Mouse (Mus musculus) heart, adult 2 months (tissue): ENCODE data around the gene Glp2r. TPM values are rescaled to one million over a fixed set of nuclear protein-coding genes. Genes with fewer than 3 reads are reported as not detected.

ENCODE experiments used
- DNase-seq, 2 experiments: peaks; one replicate each; pipeline ENCODE4 v3.0.0; 2021
- H3K27ac ChIP-seq: fragments of 200-600 bp; 2 replicates; pipeline ENCODE4 v1.8.1; 2022
- H3K27me3 ChIP-seq: fragments of 200-500 bp; 2 replicates; pipeline ENCODE4 v1.6.1; 2012; ENCODE audit warnings: mild to moderate bottlenecking, low read length, inconsistent platforms, mixed read lengths; ENCODE audit not compliant: control insufficient read depth, insufficient read depth
- H3K36me3 ChIP-seq: fragments of 200-500 bp; 2 replicates; pipeline ENCODE4 v1.6.1; 2012; ENCODE audit warnings: low read length, inconsistent platforms; ENCODE audit not compliant: control insufficient read depth, insufficient read depth
- H3K4me1 ChIP-seq: fragments of 200-500 bp; 2 replicates; pipeline ENCODE4 v1.6.1; 2011; ENCODE audit warnings: low read length; ENCODE audit not compliant: control insufficient read depth, insufficient read depth
- H3K4me3 ChIP-seq: fragments of 200-600 bp; 2 replicates; pipeline ENCODE4 v1.8.1; 2022
- H3K79me2 ChIP-seq: fragments of 200-500 bp; replicated peaks from 2 replicates; pipeline ENCODE4 v1.6.1; 2012; ENCODE audit warnings: mild to moderate bottlenecking, inconsistent platforms, low read length, moderate library complexity, mixed read lengths; ENCODE audit not compliant: control insufficient read depth, insufficient read depth
- H3K9ac ChIP-seq: fragments of 200-500 bp; 2 replicates; pipeline ENCODE4 v1.6.1; 2012; ENCODE audit warnings: low read depth, mild to moderate bottlenecking, control low read depth, inconsistent platforms, low read length, mixed read lengths
- CTCF ChIP-seq: fragments of 200-600 bp; IDR thresholded peaks from 2 replicates; pipeline ENCODE4 v1.8.1; 2022; ENCODE audit warnings: antibody characterized with exemption, mild to moderate bottlenecking, moderate library complexity
- EP300 ChIP-seq: fragments of 200-500 bp; IDR thresholded peaks from 2 replicates; pipeline ENCODE4 v1.6.1; 2011; ENCODE audit warnings: low read depth, low read length, control low read depth; ENCODE audit not compliant: insufficient read depth
- POLR2A ChIP-seq: fragments of 200-500 bp; IDR thresholded peaks from 2 replicates; pipeline ENCODE4 v1.6.1; 2011; ENCODE audit warnings: mild to moderate bottlenecking, low read depth, low read length, control low read depth; ENCODE audit not compliant: insufficient read depth
- WGBS: fragments of 180-500 bp; shearing (Covaris S2); methylation state at CpG from one replicate; pipeline ENCODE4 v1.1.7; 2018; 5-methylcytosine and 5-hydroxymethylcytosine counted together
- intact Hi-C: fragments of 180-260 bp; cut with DNase I; formaldehyde crosslinking; loops from one replicate; pipeline ENCODE4 v1.15.1; 2025
- polyA plus RNA-seq: library from polyadenylated mRNA; depleted of rRNA; stranded (reverse); fragments of >200 nt; gene quantifications from 2 replicates; pipeline ENCODE4 v1.2.3, GENCODE M21; 2012
- total RNA-seq, 2 experiments: library from RNA; stranded (reverse); gene quantifications; 2 replicates each; pipeline ENCODE4 v1.2.3; 2021

Gene Glp2r
- total and polyA plus RNA-seq, 3 experiments, result not detected

DNA sequence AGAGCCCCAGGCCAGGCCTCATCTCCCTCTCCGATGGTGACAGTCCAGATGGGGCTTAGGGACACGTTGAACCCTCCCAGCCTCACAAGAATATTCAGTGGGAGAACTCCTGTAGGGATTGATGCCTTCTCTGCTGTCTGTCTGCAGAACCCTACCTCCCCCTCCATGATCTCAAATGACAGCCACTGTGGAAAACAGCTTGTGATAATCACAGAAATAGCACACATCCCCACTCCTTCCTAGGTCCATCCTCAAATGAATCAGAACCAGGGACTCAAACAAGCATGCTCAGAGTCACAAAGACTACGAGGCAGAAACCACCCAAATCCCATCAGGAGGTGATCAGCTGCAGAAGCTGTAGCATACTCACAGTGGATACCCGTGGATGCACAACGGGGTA is 104.8 kb downstream of the Glp2r start:
- Histone ChIP-seq H3K36me3 (no peaks in the 10 kb centered on the region), H3K27ac (no peak overlapping the region), H3K27me3 (no peaks in the 10 kb centered on the region), H3K79me2 (no peaks in the 10 kb centered on the region), H3K4me1 (peaks cover 9% of the 10 kb centered on the region), H3K4me3 (no peak overlapping the region), H3K9ac (no peak overlapping the region)
- no peak for TF ChIP-seq CTCF
- TF ChIP-seq POLR2A, result no peak
- no peak for DNase-seq
- intact Hi-C loops, result no loop called here
- WGBS, result 90% methylated on average over 5 of the region's 5 CpGs

DNA sequence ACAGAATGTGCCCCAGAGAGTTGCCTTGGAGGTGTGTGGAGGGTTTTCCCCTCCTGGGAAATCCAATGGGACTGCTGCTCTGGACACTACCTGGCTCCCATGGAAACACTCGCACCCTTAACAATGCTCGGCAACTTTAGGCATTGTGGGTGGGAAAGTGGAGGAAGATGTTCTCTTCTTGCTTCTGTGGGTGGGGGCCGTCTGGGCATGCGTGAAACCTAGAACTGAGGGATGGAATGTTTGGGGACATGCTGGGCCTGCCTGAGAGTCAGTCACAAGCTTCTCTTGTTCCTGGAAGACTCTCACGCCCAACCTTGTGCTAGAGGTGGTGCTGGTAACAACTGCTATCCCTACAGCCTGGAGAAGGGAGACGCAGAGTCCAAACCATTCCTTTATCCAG is 106.0 kb downstream of the Glp2r start:
- no peaks in the 10 kb centered on the region for H3K79me2 ChIP-seq
- H3K36me3 ChIP-seq, result no peaks in the 10 kb centered on the region
- H3K27ac ChIP-seq, result no peak overlapping the region
- no peak for DNase-seq
- WGBS, result 87% methylated on average over 6 of the region's 6 CpGs
- no peak overlapping the region for H3K9ac ChIP-seq
- H3K4me3 ChIP-seq, result no peak overlapping the region
- intact Hi-C loops, result no loop called here
- H3K4me1 ChIP-seq, result peaks cover 9% of the 10 kb centered on the region
- TF ChIP-seq EP300, result no peak
- TF ChIP-seq CTCF, result no peak
- no peak for TF ChIP-seq POLR2A
- H3K27me3 ChIP-seq, result no peaks in the 10 kb centered on the region

DNA sequence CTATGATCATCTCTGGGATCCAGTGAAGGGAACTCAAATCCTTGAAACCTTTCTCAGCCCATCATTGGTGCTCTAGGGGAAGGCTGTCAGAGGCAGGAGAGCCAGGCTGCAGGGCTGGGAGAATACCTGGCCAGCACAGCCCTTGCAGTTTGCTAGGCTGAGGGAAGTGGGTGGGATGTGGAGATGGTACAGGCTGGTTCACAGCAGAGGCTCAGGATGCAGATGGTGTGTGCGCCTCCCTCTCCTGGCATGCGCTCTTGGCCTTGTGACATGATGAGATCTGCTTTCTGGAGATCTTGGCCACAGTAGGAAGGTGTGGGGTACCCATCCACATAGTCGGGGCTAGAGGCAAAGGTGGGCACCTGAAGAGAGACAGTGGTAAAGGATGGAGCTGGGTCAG is 106.7 kb downstream of the Glp2r start:
- Histone ChIP-seq H3K27me3 (no peaks in the 10 kb centered on the region), H3K27ac (no peak overlapping the region), H3K4me3 (no peak overlapping the region), H3K79me2 (no peaks in the 10 kb centered on the region), H3K4me1 (peaks cover 9% of the 10 kb centered on the region), H3K36me3 (no peaks in the 10 kb centered on the region), H3K9ac (no peak overlapping the region)
- 91% methylated on average over 3 of the region's 3 CpGs for WGBS
- intact Hi-C loops, result no loop called here
- no peak for DNase-seq
- no peak for TF ChIP-seq EP300

DNA sequence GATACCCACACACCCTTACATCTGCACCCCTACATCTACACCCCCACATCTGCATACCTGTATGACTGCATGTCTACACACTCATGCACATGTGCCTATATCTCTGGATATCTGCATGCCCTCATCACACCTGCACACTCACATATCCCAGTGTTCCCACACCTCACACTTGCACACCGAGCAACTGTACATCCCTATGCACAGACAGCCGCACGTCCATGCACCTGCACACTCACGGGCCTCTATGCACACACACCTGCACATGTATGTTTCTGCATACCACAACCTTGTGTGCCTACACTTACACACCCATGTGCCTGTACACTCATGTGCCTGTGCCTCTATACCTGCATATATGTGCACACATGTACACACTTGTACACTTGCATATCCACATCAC is 107.5 kb downstream of the Glp2r start:
- Histone ChIP-seq H3K79me2 (no peaks in the 10 kb centered on the region), H3K27me3 (no peaks in the 10 kb centered on the region), H3K4me1 (peaks cover 9% of the 10 kb centered on the region), H3K4me3 (no peak overlapping the region), H3K27ac (no peak overlapping the region), H3K9ac (no peak overlapping the region), H3K36me3 (no peaks in the 10 kb centered on the region)
- no peak for TF ChIP-seq EP300
- no peak for TF ChIP-seq POLR2A
- no peak for TF ChIP-seq CTCF
- DNase-seq, result no peak
- intact Hi-C loops, result no loop called here
- WGBS, result 97% methylated on average over 4 of the region's 4 CpGs

DNA sequence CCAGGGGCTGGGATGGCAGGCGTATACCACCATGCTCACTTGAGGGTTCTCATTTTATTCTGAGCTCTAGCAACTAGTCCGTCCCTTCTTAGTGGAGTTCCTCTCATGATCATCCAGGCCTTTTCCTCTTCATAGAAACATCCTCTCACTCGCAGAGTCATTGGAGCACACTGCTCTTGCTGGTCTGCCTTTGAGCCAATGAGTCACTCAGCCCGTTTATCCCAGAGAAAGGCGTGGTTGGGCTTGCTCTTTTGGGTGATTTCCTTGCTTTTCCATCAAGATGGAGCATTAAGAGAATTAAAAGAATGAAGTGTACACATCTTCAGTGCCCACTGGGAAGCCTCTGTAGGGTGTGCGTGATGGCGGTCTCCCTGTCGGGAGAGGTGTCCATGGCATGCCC is 109.5 kb downstream of the Glp2r start:
- H3K79me2 ChIP-seq, result no peaks in the 10 kb centered on the region
- TF ChIP-seq POLR2A (no peak), EP300 (no peak), CTCF (no peak)
- no peak overlapping the region for H3K27ac ChIP-seq
- DNase-seq, result no peak
- H3K27me3 ChIP-seq, result no peaks in the 10 kb centered on the region
- no peaks in the 10 kb centered on the region for H3K36me3 ChIP-seq
- intact Hi-C loops, result no loop called here
- H3K4me3 ChIP-seq, result no peak overlapping the region
- H3K9ac ChIP-seq, result no peak overlapping the region
- no peaks in the 10 kb centered on the region for H3K4me1 ChIP-seq
- 81% methylated on average over 8 of the region's 8 CpGs for WGBS

DNA sequence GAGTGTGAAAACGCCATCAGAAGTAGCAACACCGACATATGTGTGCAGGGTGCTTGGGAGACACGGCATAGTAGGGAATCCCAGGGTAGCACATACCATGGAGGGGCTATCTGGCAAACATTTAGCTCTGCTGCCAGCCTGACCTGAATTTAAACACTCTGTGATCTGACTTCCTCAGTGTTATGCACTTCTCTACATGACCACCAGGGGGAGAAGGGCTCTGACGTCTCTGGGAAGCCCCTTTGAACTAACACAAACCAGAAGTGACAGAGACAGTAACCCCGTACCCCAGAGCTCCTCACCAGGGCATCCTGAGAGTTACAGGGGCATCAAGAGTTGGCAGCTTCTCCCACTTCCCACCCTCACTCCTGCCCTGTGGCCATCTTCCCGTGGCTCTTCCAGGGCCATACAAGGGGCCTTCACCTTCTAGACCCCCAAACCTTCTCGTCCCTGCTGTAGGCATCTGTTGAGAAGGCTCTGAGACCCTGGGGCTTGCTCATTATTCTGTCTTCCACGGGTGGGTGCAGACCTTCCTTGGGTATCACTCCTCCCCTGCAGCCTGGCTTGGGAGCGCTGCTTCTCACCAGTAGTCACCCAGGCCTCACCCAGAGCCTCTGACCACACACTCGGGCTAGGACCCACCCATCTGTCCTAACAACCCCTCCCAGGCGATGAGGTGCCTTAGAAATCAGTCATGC is 113.1 kb downstream of the Glp2r start:
- intact Hi-C loops, result loop anchor here (1.0 kb wide), 1 partner anchor 18 kb away; no protein-coding TSS in a partner anchor
- no peaks in the 10 kb centered on the region for H3K27me3 ChIP-seq
- no peaks in the 10 kb centered on the region for H3K36me3 ChIP-seq
- TF ChIP-seq CTCF (peak; percentile 96), EP300 (no peak)
- no peaks in the 10 kb centered on the region for H3K4me1 ChIP-seq
- no peak overlapping the region for H3K4me3 ChIP-seq
- H3K79me2 ChIP-seq, result no peaks in the 10 kb centered on the region
- no peak for DNase-seq
- H3K9ac ChIP-seq, result no peak overlapping the region
- H3K27ac ChIP-seq, result no peak overlapping the region
- 47% methylated on average over 11 of the region's 11 CpGs for WGBS

DNA sequence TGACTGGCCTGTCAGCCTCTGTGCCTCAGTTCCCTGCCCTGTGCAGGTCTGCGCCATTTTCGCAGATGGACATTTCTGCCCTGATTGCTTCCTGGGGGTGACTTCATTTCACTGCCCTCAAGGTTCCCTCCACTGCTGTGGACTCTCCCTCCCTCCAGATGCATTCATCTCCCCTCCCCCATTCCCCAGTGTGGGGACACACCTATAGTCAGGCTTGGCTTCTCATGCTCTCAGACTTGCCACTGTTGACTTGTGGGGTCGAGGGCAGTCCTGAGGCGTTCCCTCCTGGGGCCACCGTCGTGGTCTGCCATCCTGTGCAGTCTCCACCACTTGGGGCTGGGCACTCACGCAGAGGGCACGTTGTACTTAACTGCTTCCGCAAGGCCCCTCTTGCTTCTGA is 114.1 kb downstream of the Glp2r start:
- no peaks in the 10 kb centered on the region for H3K79me2 ChIP-seq
- TF ChIP-seq CTCF, result no peak
- no peak for TF ChIP-seq POLR2A
- no peak for TF ChIP-seq EP300
- intact Hi-C loops, result loop anchor here (1.0 kb wide), 1 partner anchor 19 kb away; no protein-coding TSS in a partner anchor
- no peak overlapping the region for H3K9ac ChIP-seq
- H3K27me3 ChIP-seq, result no peaks in the 10 kb centered on the region
- no peaks in the 10 kb centered on the region for H3K4me1 ChIP-seq
- 88% methylated on average over 9 of the region's 9 CpGs for WGBS
- H3K27ac ChIP-seq, result no peak overlapping the region
- no peak for DNase-seq
- H3K4me3 ChIP-seq, result no peak overlapping the region
- H3K36me3 ChIP-seq, result no peaks in the 10 kb centered on the region
